14 mouse cellular contexts compared by ENCODE assay signal in the genomic region with DNA sequence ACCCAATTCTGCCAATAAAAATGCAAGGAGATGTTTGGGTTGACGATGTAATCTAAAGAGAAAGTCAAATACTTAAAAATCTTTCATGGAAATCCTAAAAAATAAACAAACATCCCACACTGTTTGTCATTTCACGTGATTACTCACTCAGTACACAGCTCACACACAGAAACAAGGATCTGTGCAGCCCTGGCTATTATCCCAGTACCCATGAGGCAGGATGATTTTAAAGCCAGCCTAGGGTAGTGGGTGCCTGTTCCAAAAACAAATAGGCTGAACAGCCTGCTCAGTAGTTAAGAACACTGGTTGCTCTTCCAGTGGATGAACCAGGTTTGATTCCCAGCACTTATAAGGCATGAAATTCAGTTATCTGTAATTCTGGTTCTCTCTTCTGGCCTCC.
"Had no signal": no experiment of that assay in that cellular context is flagged by ENCODE, and none has a peak within 500 bp of the region (broad histone marks: within the 10 kb centered on the region; RNA-seq: fewer than 3 reads in every experiment).

No protein-coding gene starts in this region.

- H3K9me3 ChIP-seq: neural tube, embryonic 15.5 days; stomach, embryonic 15.5 days had no signal

- H3K27ac ChIP-seq: neural tube, embryonic 15.5 days; stomach, embryonic 15.5 days; stomach, postnatal 0 days had no signal

- DNase-seq: retina, postnatal 1 day; right cerebral cortex, postnatal 14 days; right cerebral cortex, postnatal 25 days; right cerebral cortex, postnatal 4 days; spleen, adult 18-20 months; thymus, adult 18-20 months; thymus, adult 2 months; thymus, postnatal 14 days; thymus, postnatal 25 days; thymus, postnatal 36 days; thymus, postnatal 4 days had no signal

- H3K4me2 ChIP-seq: neural tube, embryonic 15.5 days; stomach, embryonic 15.5 days had no signal

- H3K4me1 ChIP-seq: stomach, embryonic 15.5 days had no signal

- H3K4me3 ChIP-seq: neural tube, embryonic 15.5 days; stomach, embryonic 15.5 days had no signal

- H3K9ac ChIP-seq: neural tube, embryonic 15.5 days; stomach, embryonic 15.5 days had no signal

- H3K27me3 ChIP-seq: neural tube, embryonic 15.5 days; stomach, embryonic 15.5 days had no signal
